In the genomic region with DNA sequence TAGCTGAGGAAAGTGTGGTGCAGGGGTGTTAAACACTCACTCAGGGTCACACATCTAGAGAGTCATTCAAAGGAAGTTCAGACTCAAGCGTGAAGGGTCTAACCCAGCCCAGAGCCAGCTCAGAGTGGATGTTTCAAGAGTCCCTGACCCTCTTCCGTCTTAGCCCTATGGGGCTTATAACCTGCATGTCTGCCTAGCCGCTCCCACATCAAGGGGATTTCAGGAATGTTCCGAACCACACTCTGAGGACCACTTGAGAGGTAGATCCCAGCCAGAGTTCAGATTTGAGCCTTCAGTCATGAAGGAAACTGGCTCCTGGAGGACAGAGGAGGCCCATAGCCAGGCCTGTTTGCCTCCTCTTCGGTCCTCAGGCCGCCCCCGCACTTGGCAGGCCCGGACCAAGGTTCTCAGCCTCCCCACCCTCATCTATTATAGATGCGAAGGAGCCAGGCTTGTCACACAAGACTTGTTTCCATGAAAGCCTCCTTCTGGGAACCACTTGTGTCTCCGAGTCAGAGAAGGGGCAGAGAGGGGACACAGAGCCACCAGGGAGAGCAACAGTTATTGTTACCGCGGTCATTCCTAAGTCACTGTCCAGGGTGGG, we compare ENCODE assay signal across 28 mouse cellular contexts. TPM values are rescaled to one million over a fixed set of nuclear protein-coding genes. Genes with fewer than 3 reads are reported as not detected.
A peak's percentile ranks its signal among the peaks of the same experiment; 100 is the strongest.
DNase-seq lines count a peak whose midpoint lies in the region; ATAC-seq and TF ChIP-seq lines count a peak whose summit lies in the region.
"Had no signal": no experiment of that assay in that cellular context is flagged by ENCODE, and none has a peak within 500 bp of the region (broad histone marks: within the 10 kb centered on the region; RNA-seq: fewer than 3 reads in every experiment).

No protein-coding gene starts in this region.

- no peak for DNase-seq in gastrocnemius, adult 2 months
- DNase-seq in gastrocnemius, postnatal 25 days: no peak
- DNase-seq in heart, postnatal 0 days (ENCODE audit: low spot score): no peak
- peak; percentile 64 to 85 for DNase-seq in lung, postnatal 4 days
- no peak for DNase-seq in liver
- DNase-seq: adrenal gland, postnatal 14 days; cerebellum, adult 2 months; cerebellum, postnatal 36 days; embryo, embryonic 11 days; gastrocnemius, postnatal 14 days; kidney, postnatal 36 days; layer of hippocampus, postnatal 36 days; liver, embryonic 13.5 days; right cerebral cortex, adult 18-20 months; right cerebral cortex, postnatal 4 days; thymus, postnatal 14 days had no signal

- WGBS in heart, postnatal 0 days: 67% methylated on average over 12 of the region's 12 CpGs
- WGBS in heart, embryonic 11.5 days (ENCODE audit: insufficient replicate concordance): 76% methylated on average over 12 of the region's 12 CpGs
- 61% methylated on average over 12 of the region's 12 CpGs for WGBS in lung, embryonic 16.5 days

- H3K9me3 ChIP-seq in heart, postnatal 0 days (replicated peaks; ENCODE audit: control insufficient read depth, low read length): no peaks in the 10 kb centered on the region
- no peaks in the 10 kb centered on the region for H3K9me3 ChIP-seq in heart, embryonic 11.5 days (replicated peaks; ENCODE audit: control insufficient read depth, low read length)
- no peaks in the 10 kb centered on the region for H3K9me3 ChIP-seq in lung, embryonic 16.5 days (ENCODE audit: control insufficient read depth, low read length)
- H3K9me3 ChIP-seq: embryonic facial prominence, embryonic 13.5 days; forebrain, embryonic 13.5 days; hindbrain, embryonic 10.5 days; kidney, embryonic 15.5 days; limb, embryonic 12.5 days; liver, embryonic 13.5 days; midbrain, embryonic 10.5 days; neural tube, embryonic 13.5 days had no signal

- intact Hi-C loops in gastrocnemius, adult 2 months (cut with DNase I): no loop called here

- peak overlapping the region; percentile 82; the same call in 1 of the 2 replicates for H3K27ac ChIP-seq in gastrocnemius, adult 2 months
- H3K27ac ChIP-seq in heart, postnatal 0 days (ENCODE audit: low read depth): 0 out of 2 replicates have a peak overlapping the region, but pooled peaks have one; percentile 7
- no peak overlapping the region for H3K27ac ChIP-seq in heart, embryonic 11.5 days (ENCODE audit: low read depth, low read length)
- peak overlapping the region; percentile 87 for H3K27ac ChIP-seq in lung, embryonic 16.5 days (ENCODE audit: low read length)
- H3K27ac ChIP-seq: embryonic facial prominence, embryonic 13.5 days; forebrain, embryonic 13.5 days; hindbrain, embryonic 10.5 days; kidney, embryonic 15.5 days; limb, embryonic 12.5 days; liver, embryonic 13.5 days; midbrain, embryonic 10.5 days; neural tube, embryonic 13.5 days had no signal

- H3K9ac ChIP-seq in heart, postnatal 0 days (replicated peaks; ENCODE audit: low read depth, low read length): no peak overlapping the region
- no peak overlapping the region for H3K9ac ChIP-seq in heart, embryonic 11.5 days (ENCODE audit: low read depth, low read length)
- H3K9ac ChIP-seq in lung, embryonic 16.5 days (ENCODE audit: low read length): no peak overlapping the region
- H3K9ac ChIP-seq: embryonic facial prominence, embryonic 13.5 days; forebrain, embryonic 13.5 days; kidney, embryonic 15.5 days; limb, embryonic 12.5 days; liver, embryonic 13.5 days; neural tube, embryonic 13.5 days had no signal

- H3K27me3 ChIP-seq in heart, postnatal 0 days (ENCODE audit: control insufficient read depth, insufficient read depth, low read length): no peaks in the 10 kb centered on the region
- peaks cover 19% of the 10 kb centered on the region for H3K27me3 ChIP-seq in heart, embryonic 11.5 days (ENCODE audit: control insufficient read depth, insufficient read depth, low read length)
- no peaks in the 10 kb centered on the region for H3K27me3 ChIP-seq in lung, embryonic 16.5 days (ENCODE audit: control insufficient read depth, insufficient read depth, low read depth, low read length)

- no peak for TF ChIP-seq CTCF in gastrocnemius, adult 2 months (IDR thresholded peaks at IDR 0.05)
- TF ChIP-seq CTCF in heart, postnatal 0 days (IDR thresholded peaks at IDR 0.05; ENCODE audit: low read depth): no peak

- no peak for ATAC-seq in heart, postnatal 0 days (ENCODE audit: insufficient read depth, low read depth)
- ATAC-seq in heart, embryonic 11.5 days (replicated peaks; ENCODE audit: insufficient number of reproducible peaks, low FRiP score, low TSS enrichment): no peak
- peak; percentile 85 for ATAC-seq in lung, embryonic 16.5 days (ENCODE audit: low read depth)
- ATAC-seq: forebrain, embryonic 13.5 days; intestine, postnatal 0 days; midbrain, embryonic 16.5 days had no signal

- peaks cover 6% of the 10 kb centered on the region for H3K4me1 ChIP-seq in heart, postnatal 0 days (ENCODE audit: control insufficient read depth, insufficient read depth)
- H3K4me1 ChIP-seq in heart, embryonic 11.5 days (ENCODE audit: control insufficient read depth, insufficient read depth, low read length): peaks cover 7% of the 10 kb centered on the region
- peaks cover 27% of the 10 kb centered on the region for H3K4me1 ChIP-seq in lung, embryonic 16.5 days (replicated peaks; ENCODE audit: control insufficient read depth, insufficient read depth, low read length)

- peaks cover 55% of the 10 kb centered on the region for H3K36me3 ChIP-seq in heart, postnatal 0 days (replicated peaks; ENCODE audit: control insufficient read depth, insufficient read depth, low read length)
- H3K36me3 ChIP-seq in heart, embryonic 11.5 days (ENCODE audit: control insufficient read depth, insufficient read depth, low read length): no peaks in the 10 kb centered on the region
- H3K36me3 ChIP-seq in lung, embryonic 16.5 days (ENCODE audit: control insufficient read depth, insufficient read depth, low read length): peaks cover 11% of the 10 kb centered on the region
- H3K36me3 ChIP-seq: hindbrain, embryonic 10.5 days; kidney, embryonic 15.5 days; midbrain, embryonic 10.5 days; neural tube, embryonic 13.5 days had no signal

- H3K4me3 ChIP-seq in gastrocnemius, adult 2 months: peak overlapping the region; percentile 76
- H3K4me3 ChIP-seq in heart, postnatal 0 days (ENCODE audit: low read depth, low read length): no peak overlapping the region
- H3K4me3 ChIP-seq in heart, embryonic 11.5 days (ENCODE audit: low read depth, low read length): no peak overlapping the region
- H3K4me3 ChIP-seq in lung, embryonic 16.5 days (ENCODE audit: low read length): no peak overlapping the region
- H3K4me3 ChIP-seq: embryonic facial prominence, embryonic 13.5 days; forebrain, embryonic 13.5 days; hindbrain, embryonic 10.5 days; kidney, embryonic 15.5 days; limb, embryonic 12.5 days; liver, embryonic 13.5 days; midbrain, embryonic 10.5 days; myocyte; neural tube, embryonic 13.5 days had no signal

- no peak for TF ChIP-seq EP300 in heart, postnatal 0 days (IDR thresholded peaks at IDR 0.05; ENCODE audit: low read depth)

- no peak overlapping the region for H3K4me2 ChIP-seq in heart, postnatal 0 days (ENCODE audit: low read depth, low read length)
- no peak overlapping the region for H3K4me2 ChIP-seq in heart, embryonic 11.5 days
- H3K4me2 ChIP-seq in lung, embryonic 16.5 days (ENCODE audit: low read depth, low read length): no peak overlapping the region
- H3K4me2 ChIP-seq: embryonic facial prominence, embryonic 13.5 days; forebrain, embryonic 13.5 days; kidney, embryonic 15.5 days; limb, embryonic 12.5 days; liver, embryonic 13.5 days; neural tube, embryonic 13.5 days had no signal

RNA-seq across cellular contexts. Expression of a gene that starts 30.9 kb away (rescaled TPM):
- total RNA-seq in gastrocnemius, adult 2 months (2021): 100 to 1,000 TPM; 676 to 777 TPM
- total RNA-seq in gastrocnemius, postnatal 25 days (2021): 100 to 1,000 TPM; 345 to 440 TPM
- total RNA-seq in heart, postnatal 0 days (2014; rRNA removed; ENCODE audit: low replicate concordance): 454 and 460 TPM in 2 replicates
- polyA plus RNA-seq in heart, postnatal 0 days (2015; fragmentation: Nextera tagmentation; extraction: Ambion mirVana): 255 and 259 TPM in 2 replicates
- polyA plus RNA-seq in heart, embryonic 11.5 days (2014; fragmentation: Nextera tagmentation; extraction: Ambion mirVana): 116 and 132 TPM in 2 replicates
- 241 and 277 TPM in 2 replicates for polyA plus RNA-seq in lung, embryonic 16.5 days (2015; fragmentation: Nextera tagmentation; extraction: Ambion mirVana)

RNA-seq across cellular contexts. Expression of a gene that starts 49.7 kb away (rescaled TPM):
- total RNA-seq in gastrocnemius, adult 2 months (2021): 10 to 100 TPM; 17.1 to 30.1 TPM
- total RNA-seq in gastrocnemius, postnatal 25 days (2021): 10 to 100 TPM; 11.8 to 25.2 TPM
- total RNA-seq in heart, postnatal 0 days (2014; rRNA removed; ENCODE audit: low replicate concordance): 60.1 and 79.0 TPM in 2 replicates
- polyA plus RNA-seq in heart, postnatal 0 days (2015; fragmentation: Nextera tagmentation; extraction: Ambion mirVana): 48.4 and 51.3 TPM in 2 replicates
- 39.6 and 46.1 TPM in 2 replicates for polyA plus RNA-seq in heart, embryonic 11.5 days (2014; fragmentation: Nextera tagmentation; extraction: Ambion mirVana)
- 67.1 and 75.1 TPM in 2 replicates for polyA plus RNA-seq in lung, embryonic 16.5 days (2015; fragmentation: Nextera tagmentation; extraction: Ambion mirVana)

Comparison
In these comparisons a context has a peak if more than half of its experiments do, and no peak if none do; other contexts are left out.
1. DNase-seq: peak in lung, postnatal 4 days (2 of 2); none in gastrocnemius, adult 2 months (single experiment), gastrocnemius, postnatal 25 days (single experiment), heart, postnatal 0 days (single experiment) and liver (single experiment).